Mouse (Mus musculus) activated CD4-positive, CD25-positive, alpha-beta regulatory T cell, adult 4 months (primary cell): ENCODE results near the gene Acap1. TPM values are rescaled to one million over a fixed set of nuclear protein-coding genes. Genes with fewer than 3 reads are reported as not detected.
"Not testable (repeated sequence)": the region's sequence is repeated elsewhere in the genome, so short reads cannot be mapped to it uniquely, and the experiment has no call there.

Source experiments
- ATAC-seq: one replicate; pipeline ENCODE4 v1.8.0; 2017
- polyA plus RNA-seq, 2 experiments: library from polyadenylated mRNA; unstranded; fragments of 100-300 nt; shearing (Covaris generic); gene quantifications; one replicate each; pipeline ENCODE4 v1.2.1; 2017

The Acap1 gene
- polyA plus RNA-seq, 2 experiments from 2014 or later: 213 to 273 TPM

GRCm38 (mm10) chr11:69921114-69922011 lies 26.0 kb upstream of the Acap1 start, which contains the start of gene Eif5a:
Gene Eif5a, minus strand, starts transcription at chr11:69921958.
- peak; percentile 77 for ATAC-seq

GRCm38 (mm10) chr11:69920266-69921031 lies 25.1 kb upstream of the Acap1 start:
- ATAC-seq: no peak

- ATAC-seq: peak; percentile 47
Measured at GRCm38 (mm10) chr11:69919661-69920265, 24.4 kb upstream of the Acap1 start.

- no peak for ATAC-seq
Measured at GRCm38 (mm10) chr11:69919053-69919452, 23.7 kb upstream of the Acap1 start.

GRCm38 (mm10) chr11:69918118-69918517 lies 22.8 kb upstream of the Acap1 start:
- ATAC-seq: no peak

- no peak for ATAC-seq
Measured at GRCm38 (mm10) chr11:69917379-69917948, 22.1 kb upstream of the Acap1 start.

GRCm38 (mm10) chr11:69916652-69917378 lies 21.5 kb upstream of the Acap1 start:
- ATAC-seq: not testable (repeated sequence)

GRCm38 (mm10) chr11:69915667-69916627 lies 20.6 kb upstream of the Acap1 start:
- ATAC-seq: no peak

GRCm38 (mm10) chr11:69914917-69915430 lies 19.6 kb upstream of the Acap1 start:
- no peak for ATAC-seq

GRCm38 (mm10) chr11:69914372-69914764 lies 19.0 kb upstream of the Acap1 start:
- no peak for ATAC-seq

GRCm38 (mm10) chr11:69913554-69914371 lies 18.4 kb upstream of the Acap1 start, which contains the start of gene Gps2:
Gene Gps2, plus strand, starts transcription at chr11:69913888.
- ATAC-seq: peak; percentile 88

- no peak for ATAC-seq
Measured at GRCm38 (mm10) chr11:69912716-69913530, 17.6 kb upstream of the Acap1 start.

- no peak for ATAC-seq
Measured at GRCm38 (mm10) chr11:69911701-69912100, 16.4 kb upstream of the Acap1 start.

- no peak for ATAC-seq
Measured at GRCm38 (mm10) chr11:69910781-69911560, 15.6 kb upstream of the Acap1 start.

- no peak for ATAC-seq
Measured at GRCm38 (mm10) chr11:69910177-69910576, 14.8 kb upstream of the Acap1 start.

- no peak for ATAC-seq
Measured at GRCm38 (mm10) chr11:69909174-69909573, 13.8 kb upstream of the Acap1 start.

- no peak for ATAC-seq
Measured at GRCm38 (mm10) chr11:69908645-69909044, 13.3 kb upstream of the Acap1 start.

GRCm38 (mm10) chr11:69904311-69904710 lies 9.0 kb upstream of the Acap1 start:
- no peak for ATAC-seq
